Mouse (Mus musculus) right cerebral cortex, adult 2 months (tissue): ENCODE measurements around the gene Bcl2l12.
"Not testable (repeated sequence)": the region's sequence is repeated elsewhere in the genome, so short reads cannot be mapped to it uniquely, and the experiment has no call there.

ENCODE experiments used
- DNase-seq, 2 experiments: peaks; one replicate each; pipeline ENCODE4 v3.0.0; 2021 to 2022; ENCODE audit warnings: low spot score in 2 of 2

The Bcl2l12 gene

DNA sequence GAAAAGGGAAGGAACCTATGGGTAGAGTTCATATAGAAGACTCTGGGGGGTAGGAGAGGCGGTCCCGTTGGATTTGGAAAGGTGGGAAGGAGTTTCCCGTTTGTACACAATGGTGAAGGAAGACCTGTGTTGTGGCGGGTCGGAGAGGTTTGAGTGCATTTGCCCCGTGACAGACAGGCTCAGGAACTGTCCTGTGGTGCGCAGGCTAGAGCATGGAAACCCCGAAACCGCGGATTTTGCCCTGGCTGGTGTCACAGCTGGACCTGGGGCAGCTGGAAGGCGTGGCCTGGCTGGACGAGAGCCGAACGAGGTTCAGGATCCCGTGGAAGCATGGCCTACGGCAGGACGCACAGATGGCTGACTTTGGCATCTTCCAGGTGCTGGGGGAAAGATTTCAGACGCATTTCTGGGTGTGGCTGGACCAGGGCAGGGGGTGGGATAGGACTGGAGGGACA, at the start of gene Bcl2l12:
Gene Bcl2l12 (minus strand): TSS at position 212 of the 455 bp plus-strand sequence.
- no peak for DNase-seq

GRCm38 (mm10) chr7:45047491-45047890, 49.0 kb upstream of the Bcl2l12 start:
- DNase-seq = no peak

DNA sequence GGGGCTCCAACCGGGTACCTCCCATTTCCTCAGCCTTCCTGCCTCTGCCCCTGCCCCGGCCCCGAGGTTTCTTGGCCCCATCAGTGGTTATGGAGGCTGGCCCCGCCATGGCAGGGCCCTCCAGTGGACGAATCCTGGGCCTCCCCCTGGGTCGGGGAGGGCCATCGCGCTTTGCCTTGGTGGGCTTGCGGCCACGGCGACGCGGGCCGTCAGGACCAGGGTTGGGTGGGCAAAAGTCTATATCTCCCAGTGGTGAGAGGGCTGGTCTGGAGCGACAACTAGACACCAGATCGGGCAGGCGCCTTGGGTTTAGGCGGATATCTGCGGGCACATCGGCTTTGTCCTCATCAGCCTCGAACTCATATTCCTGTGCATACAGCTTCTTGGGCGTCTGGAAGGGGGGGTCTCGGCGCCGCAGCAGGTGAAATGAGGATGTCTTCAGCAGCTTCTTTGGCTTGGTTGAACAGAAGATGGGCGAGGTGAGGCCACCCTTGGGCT, 48.4 kb upstream of the Bcl2l12 start:
- no peak for DNase-seq

GRCm38 (mm10) chr7:45045741-45046140, 47.2 kb upstream of the Bcl2l12 start:
- no peak for DNase-seq

- no peak for DNase-seq
Measured at GRCm38 (mm10) chr7:45043307-45043706, 44.8 kb upstream of the Bcl2l12 start.

DNA sequence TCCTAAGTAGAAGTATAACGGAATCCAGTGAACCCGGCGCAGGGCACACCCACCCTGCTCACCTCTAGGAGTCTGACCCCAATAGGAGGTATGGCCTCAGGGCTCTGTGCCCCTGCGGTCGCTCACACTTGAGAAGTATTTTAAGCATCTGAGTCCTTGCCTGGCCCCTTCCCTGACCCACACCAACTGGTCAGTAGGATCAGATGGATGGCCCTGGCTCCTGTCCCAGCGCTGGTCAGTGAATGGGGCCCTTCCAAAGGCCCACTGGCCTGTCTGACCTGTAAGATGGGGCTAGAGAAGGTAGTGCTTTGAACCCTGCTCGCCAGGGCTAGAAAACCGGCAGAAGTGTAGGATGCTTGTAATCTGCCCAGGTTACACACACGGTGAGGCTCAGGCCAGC, 42.3 kb upstream of the Bcl2l12 start:
- DNase-seq = no peak

GRCm38 (mm10) chr7:45038411-45038810, 39.9 kb upstream of the Bcl2l12 start:
- DNase-seq = no peak

DNA sequence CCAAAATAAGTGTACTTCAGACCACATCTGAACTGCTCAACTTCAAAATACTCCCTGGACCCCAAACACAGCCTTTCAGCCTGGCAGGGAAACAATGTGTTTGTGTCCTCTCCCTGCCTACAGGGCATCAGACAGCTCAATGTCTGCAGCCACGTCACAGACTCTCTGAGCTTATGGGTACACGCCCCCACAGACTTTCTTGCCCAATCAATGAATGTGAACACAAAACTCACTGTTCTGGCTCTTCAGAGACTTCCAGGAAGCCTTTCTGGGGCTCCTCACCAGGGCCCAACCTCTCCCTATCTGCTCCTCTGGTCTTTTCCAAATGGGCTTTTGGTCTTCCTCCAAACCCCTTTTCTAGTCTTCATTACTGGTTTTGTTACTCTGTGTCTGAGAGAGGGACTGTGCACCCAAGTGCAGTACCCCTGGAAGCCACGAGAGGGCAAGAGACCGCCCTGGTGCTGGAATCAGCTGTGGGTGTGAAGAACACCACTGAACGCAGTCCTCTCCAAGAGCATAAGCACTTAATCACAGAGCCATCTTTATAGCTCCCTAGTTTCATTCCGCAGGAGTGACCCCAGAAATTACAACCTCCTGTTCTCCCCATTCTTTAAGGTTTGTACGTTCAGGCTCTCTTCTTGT, 39.3 kb upstream of the Bcl2l12 start:
- DNase-seq = no peak

GRCm38 (mm10) chr7:45036702-45037101, 38.2 kb upstream of the Bcl2l12 start:
- DNase-seq = no peak

GRCm38 (mm10) chr7:45035631-45036030, 37.1 kb upstream of the Bcl2l12 start:
- DNase-seq = no peak

- no peak for DNase-seq
Measured at GRCm38 (mm10) chr7:45033722-45034359, 35.3 kb upstream of the Bcl2l12 start.

- DNase-seq = no peak
Measured at GRCm38 (mm10) chr7:45030857-45031256, 32.3 kb upstream of the Bcl2l12 start.

DNA sequence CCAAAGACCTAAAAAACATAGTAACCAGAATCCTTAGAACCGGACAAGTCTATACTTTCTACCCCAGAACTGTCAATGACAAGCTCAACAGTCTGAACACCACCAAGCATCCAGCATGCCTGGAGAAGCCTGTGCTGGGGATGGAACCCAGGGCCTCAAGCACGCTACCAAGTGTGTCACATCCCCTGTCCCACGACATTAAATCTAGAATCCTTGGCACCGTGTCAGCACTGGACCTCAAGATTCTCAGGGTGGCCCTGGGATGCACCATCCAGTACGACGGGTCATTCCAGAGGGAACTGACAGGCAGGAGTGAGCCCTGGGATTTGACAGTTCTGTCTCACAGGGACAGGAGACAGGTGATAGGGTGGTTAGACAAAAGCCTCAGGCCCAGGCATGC, 31.5 kb upstream of the Bcl2l12 start:
- DNase-seq = no peak

DNA sequence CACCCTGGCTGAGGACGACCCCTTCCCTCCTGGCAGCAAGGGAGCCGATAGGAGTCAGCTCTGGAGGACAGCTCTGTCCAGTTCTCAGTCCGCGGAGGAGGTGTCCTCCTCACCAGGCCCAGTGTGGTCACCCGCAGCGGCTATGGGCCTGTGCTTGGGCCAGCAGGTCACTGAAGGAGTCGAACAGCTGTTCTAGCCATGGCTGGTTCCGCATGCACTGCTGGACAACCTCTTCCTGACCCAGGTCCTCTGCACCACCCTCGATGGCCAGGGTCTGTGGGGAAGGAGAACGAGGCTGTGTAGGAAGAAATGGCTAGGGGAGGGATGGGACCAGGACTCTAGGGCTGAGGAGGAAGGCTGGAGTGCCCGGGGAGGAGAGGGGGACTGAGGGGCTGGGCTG, 29.8 kb upstream of the Bcl2l12 start:
- DNase-seq = no peak

DNA sequence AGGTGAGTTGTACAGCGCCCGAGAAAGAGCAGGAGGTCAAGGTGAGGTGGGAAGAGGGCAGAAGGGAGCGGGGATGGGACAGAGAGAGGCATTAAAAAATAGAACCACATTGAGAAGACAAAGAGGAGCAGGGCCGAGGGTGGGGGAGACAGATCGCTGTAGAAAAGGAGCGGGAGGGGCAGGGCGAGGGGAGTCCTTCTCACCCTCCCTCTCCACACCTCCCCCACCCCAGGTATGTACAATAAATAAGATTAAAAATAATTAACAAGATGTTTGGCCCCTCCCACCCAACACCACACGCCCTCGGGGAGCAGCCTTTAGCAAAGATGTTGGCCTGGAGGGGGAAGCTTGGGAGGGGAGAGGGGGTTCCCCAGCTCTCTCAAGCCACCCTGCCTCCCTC, 29.2 kb upstream of the Bcl2l12 start:
- no peak for DNase-seq

GRCm38 (mm10) chr7:45026256-45026655, 27.7 kb upstream of the Bcl2l12 start:
- DNase-seq = no peak

- DNase-seq = no peak
Measured at GRCm38 (mm10) chr7:45025601-45026220, 27.2 kb upstream of the Bcl2l12 start.

- no peak for DNase-seq
Measured at GRCm38 (mm10) chr7:45024281-45025248, 26.1 kb upstream of the Bcl2l12 start.

DNA sequence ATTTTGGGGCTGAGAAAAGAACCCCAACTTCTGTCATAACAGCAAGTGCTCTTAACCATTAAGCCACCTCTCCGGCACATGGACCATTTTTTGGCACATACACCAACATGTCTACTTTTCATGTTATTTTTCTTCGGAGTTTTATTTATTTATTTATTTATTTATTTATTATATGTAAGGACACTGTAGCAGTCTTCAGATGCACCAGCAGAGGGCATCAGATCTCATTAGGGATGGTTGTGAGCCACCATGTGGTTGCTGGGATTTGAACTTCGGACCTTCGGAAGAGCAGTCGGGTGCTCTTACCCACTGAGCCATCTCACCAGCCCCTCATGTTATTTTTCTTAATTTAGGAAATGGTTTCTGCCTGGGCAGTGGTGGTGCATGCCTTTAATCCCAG, 25.2 kb upstream of the Bcl2l12 start:
- DNase-seq = not testable (repeated sequence)

- DNase-seq = no peak
Measured at GRCm38 (mm10) chr7:45020225-45020624, 21.7 kb upstream of the Bcl2l12 start.

DNA sequence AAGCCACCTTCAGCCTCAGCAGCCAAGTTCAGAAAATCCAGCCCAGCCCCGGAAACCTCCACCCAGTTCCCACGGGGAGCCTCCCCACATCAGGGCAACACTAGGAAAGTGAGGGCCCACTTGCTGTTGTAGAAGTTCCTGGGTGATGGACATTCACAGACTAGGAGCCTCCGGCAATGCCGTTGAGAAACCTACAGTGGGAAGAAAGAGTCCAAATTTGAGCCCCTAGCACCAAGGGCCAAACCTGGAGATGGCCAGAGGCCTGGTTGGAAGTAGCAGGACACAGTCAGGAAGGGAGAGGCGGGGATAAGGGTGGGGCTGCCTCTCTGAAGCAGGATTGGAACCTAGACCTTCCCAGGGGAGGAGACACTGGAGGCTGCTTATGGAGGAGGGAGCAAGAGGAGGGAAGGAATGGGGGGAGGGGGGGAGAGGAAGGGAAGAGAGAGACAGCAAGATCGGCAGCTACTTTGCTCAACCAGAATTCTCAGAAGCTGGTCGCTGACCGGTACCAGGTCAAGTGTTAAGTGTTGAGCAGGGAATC, 20.6 kb upstream of the Bcl2l12 start:
- DNase-seq = no peak
